In genomic region chr17:6780521-6781115, GRCm38 (mm10) we compare ENCODE assay signal across 8 mouse cellular contexts. TPM values are rescaled to one million over a fixed set of nuclear protein-coding genes. Genes with fewer than 3 reads are reported as not detected.
DNase-seq lines count a peak whose midpoint lies in the region; ATAC-seq lines count a peak whose summit lies in the region.

No protein-coding gene starts in this region.

- H3K27ac ChIP-seq in heart, embryonic 13.5 days (replicated peaks), result no peak overlapping the region
- no peak overlapping the region for H3K27ac ChIP-seq in liver, embryonic 12.5 days

- H3K4me2 ChIP-seq in heart, embryonic 13.5 days, result peak overlapping the region; percentile 93
- H3K4me2 ChIP-seq in liver, embryonic 12.5 days, result peak overlapping the region; percentile 93

- 59% methylated on average over 4 of the region's 4 CpGs for WGBS in heart, embryonic 13.5 days
- 60% methylated on average over 4 of the region's 4 CpGs for WGBS in liver, embryonic 12.5 days (ENCODE audit: insufficient replicate concordance)

- peak overlapping the region; percentile 96 for H3K9ac ChIP-seq in heart, embryonic 13.5 days
- H3K9ac ChIP-seq in liver, embryonic 12.5 days, result peak overlapping the region; percentile 94

- no peaks in the 10 kb centered on the region for H3K9me3 ChIP-seq in heart, embryonic 13.5 days
- H3K9me3 ChIP-seq in liver, embryonic 12.5 days (replicated peaks), result no peaks in the 10 kb centered on the region

- DNase-seq in heart, postnatal 4 days, result no peak
- peak; percentile 48 for DNase-seq in thymus, postnatal 4 days
- no peak for DNase-seq in thymus, postnatal 25 days
- DNase-seq in ovary, postnatal 36 days (ENCODE audit: low spot score), result no peak
- DNase-seq in right cerebral cortex, postnatal 14 days, result no peak
- no peak for DNase-seq in adipocyte (ENCODE audit: low spot score)

- H3K36me3 ChIP-seq in heart, embryonic 13.5 days, result no peaks in the 10 kb centered on the region
- H3K36me3 ChIP-seq in liver, embryonic 12.5 days, result peaks cover 3% of the 10 kb centered on the region; the same call in 1 of the 2 replicates

- H3K4me1 ChIP-seq in heart, embryonic 13.5 days, result peaks cover 63% of the 10 kb centered on the region
- peaks cover 72% of the 10 kb centered on the region for H3K4me1 ChIP-seq in liver, embryonic 12.5 days

- H3K27me3 ChIP-seq in heart, embryonic 13.5 days (replicated peaks), result no peaks in the 10 kb centered on the region
- H3K27me3 ChIP-seq in liver, embryonic 12.5 days (replicated peaks), result no peaks in the 10 kb centered on the region

- ATAC-seq in heart, embryonic 13.5 days (ENCODE audit: extremely low read depth, insufficient number of reproducible peaks, low FRiP score, low TSS enrichment), result no peak
- ATAC-seq in liver, embryonic 12.5 days, result no peak

- peak overlapping the region; percentile 88 for H3K4me3 ChIP-seq in heart, embryonic 13.5 days
- peak overlapping the region; percentile 91 for H3K4me3 ChIP-seq in liver, embryonic 12.5 days

RNA-seq across cellular contexts. Expression of gene Ezr, which starts 2.0 kb away (rescaled TPM):
- polyA plus RNA-seq in heart, embryonic 13.5 days (2015; fragmentation: Nextera tagmentation; extraction: Ambion mirVana), result 103 and 105 TPM in 2 replicates
- total RNA-seq in heart, postnatal 4 days (2021), result 100 to 1,000 TPM; 103 to 104 TPM
- polyA plus RNA-seq in liver, embryonic 12.5 days (2016; fragmentation: Nextera tagmentation; extraction: Ambion mirVana), result 67.9 and 72.4 TPM in 2 replicates
